Mouse (Mus musculus): ENCODE measurements around the gene Arid3b.
"Not testable (repeated sequence)": the region's sequence is repeated elsewhere in the genome, so short reads cannot be mapped to it uniquely, and the experiment has no call there.

Gene Arid3b

DNA sequence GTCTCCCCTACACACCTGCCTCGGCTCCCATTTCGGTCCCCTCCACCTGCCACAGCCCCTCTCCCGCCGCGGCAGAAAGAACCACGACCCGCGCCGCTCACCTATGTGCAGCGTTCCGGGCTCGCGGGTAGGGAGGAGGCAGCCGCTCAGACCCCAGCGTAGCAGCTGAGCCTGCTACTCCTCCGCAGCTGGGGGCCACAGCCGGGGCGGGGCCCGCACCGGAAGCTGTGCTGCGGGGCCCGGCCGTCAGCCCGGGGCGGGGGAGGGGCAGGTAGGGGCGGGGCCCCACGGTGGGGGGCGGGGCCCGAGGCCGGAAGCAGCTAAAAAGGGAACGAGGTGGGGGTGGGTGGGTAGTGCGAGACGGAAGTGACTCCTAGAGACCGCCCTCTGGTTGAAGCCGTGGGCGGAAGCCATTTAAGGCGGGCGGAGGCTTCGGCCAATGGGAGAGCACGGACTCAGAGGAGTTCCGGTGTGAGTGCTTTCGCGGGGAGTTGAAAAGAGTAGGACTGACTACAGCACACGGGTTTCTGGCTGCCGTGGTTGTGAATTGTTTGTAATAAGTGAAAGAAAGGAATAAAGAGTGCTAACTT is at the start of gene Arid3b:
Gene Arid3b (minus strand): TSS at position 213 of the 590 bp plus-strand sequence.
- peak; percentile 86 to 96 for DNase-seq

DNA sequence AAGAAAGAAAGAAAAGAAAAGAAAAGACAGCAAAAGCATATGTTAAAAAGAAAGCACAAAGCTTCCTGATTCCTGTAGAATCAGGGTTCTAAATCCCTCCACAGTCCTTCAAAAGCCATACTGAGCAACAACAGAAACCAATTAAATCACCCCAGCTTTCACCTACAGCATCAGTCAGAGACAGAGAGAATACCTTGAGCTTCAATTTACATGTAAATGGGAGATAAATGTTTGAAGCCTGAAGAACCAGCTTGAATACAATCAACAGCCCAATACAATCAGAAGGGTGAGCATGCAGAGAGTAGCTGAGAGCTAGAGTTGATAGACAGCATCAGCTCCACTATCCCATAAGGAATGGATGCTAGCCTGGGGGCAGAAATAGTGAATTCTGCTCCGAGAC is 46.8 kb upstream of the Arid3b start:
- DNase-seq, result no peak

DNA sequence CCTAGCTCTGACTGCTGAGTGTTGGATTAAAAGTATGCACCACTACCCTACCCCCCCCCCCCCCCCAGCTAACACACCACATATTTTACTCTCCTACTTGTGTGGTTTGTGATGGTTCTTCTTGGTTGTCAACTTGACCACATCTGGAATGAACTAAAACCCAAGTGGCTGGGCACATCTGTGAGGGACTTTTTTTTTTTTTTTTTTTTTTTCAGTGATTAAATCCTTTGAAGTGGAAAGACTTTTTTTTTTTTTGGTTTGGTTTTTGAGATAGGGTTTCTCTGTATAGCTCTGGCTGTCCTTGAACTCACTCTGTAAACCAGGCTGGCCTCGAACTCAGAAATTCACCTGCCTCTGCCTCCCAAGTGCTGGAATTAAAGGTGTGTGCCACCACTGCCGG is 45.2 kb upstream of the Arid3b start:
- not testable (repeated sequence) for DNase-seq

DNA sequence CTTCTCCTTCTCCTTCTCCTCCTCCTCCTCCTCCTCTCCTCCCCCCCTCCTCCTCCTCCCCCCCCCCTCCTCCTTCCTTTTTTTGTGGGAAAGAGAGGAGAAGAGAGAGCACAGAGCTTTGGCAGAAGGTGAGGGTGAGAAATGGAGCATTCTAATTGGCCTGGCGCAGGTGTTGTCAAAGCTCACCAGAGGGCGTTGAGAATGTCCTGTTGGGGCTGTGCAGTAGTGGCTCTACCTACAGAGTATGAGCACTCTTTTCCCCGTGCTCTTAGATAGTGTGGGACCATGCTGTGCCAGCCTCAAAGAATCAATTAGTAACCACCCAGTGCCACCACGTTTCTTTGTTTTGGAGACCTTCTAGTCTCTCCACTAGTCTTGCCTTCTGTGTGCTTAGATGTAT is 43.7 kb upstream of the Arid3b start:
- DNase-seq, result no peak

DNA sequence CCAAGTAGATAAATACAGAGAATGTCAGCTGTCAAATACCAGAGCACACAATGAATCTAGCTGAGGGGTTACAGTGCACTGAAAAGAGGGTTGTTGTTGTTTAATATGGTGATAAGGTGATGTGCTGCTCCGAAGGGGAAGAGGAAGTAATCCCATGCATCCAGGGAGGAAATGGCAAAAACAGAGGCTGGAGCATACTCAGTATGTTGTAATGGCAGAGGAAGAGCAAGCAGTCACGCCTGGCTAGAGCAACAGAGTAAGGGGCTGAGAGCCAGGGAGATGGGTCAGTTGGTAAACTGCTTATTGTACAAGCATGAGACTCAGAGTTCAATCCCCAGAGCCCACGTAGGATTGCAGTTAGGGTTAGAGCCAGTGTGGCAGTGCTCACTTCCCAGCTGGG is 42.6 kb upstream of the Arid3b start:
- DNase-seq, result no peak

DNA sequence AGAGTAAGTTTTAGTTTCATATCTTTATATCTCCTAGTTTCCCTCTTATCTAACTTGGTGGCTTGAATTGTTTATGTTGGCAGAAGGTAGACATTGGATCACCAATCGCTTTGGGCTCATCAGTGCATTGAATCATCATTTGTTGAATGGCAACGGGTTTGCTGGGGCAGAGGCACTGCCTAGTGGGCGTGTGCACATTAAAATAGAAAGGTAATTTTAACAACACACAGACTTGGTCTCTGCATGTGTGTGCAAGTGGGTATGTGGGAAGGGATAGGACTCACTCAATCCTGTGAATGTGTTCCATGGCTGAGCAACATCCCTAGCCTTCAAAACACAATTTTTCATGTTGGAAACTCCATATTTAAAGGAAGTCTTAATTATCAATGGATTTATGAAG is 38.4 kb upstream of the Arid3b start:
- DNase-seq, result no peak

DNA sequence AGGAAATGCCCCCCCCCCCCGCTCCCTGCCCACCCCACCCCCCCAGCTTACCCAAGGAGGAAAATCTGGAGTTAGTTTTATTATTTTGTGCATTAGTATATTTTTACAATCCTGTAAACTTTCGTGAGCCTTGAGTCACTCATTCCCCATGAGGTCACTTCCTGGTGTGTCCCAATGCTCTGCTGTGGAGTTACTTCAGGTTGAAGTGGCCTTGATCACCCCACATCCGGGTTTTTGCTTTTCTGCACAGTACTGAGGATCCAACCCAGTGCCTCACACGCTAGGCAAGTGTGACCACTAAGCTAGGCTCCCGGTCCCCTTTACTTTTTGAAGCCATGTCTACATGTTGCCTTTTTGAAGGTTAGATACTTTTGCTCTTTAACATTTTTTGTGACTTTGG is 37.5 kb upstream of the Arid3b start:
- DNase-seq, result no peak

DNA sequence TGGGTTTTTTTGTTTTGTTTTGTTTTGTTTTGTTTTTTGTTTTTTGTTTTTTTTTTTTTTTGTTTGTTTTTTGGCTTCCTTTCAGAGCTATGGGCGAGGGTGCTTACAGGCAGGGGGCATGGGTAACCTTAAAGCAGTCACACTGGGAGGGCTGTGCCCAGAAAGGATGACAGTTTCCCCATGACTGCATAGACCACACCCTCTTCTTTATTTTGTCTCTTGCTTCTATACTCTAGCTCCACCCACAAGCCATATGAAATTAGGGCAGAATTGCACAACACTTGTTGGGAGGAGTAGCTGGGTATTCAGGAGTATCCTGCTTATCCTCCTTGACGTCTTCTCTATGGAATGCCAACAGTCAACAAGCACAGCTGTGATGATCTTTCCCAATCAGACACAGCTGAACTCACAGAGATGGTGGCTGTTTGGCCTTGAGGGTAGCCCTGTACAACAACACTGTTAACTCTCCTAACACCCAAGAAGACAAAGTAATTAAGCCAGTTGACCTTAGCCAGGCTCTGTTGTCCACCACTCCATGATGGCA is 33.8 kb upstream of the Arid3b start:
- no peak for DNase-seq

DNA sequence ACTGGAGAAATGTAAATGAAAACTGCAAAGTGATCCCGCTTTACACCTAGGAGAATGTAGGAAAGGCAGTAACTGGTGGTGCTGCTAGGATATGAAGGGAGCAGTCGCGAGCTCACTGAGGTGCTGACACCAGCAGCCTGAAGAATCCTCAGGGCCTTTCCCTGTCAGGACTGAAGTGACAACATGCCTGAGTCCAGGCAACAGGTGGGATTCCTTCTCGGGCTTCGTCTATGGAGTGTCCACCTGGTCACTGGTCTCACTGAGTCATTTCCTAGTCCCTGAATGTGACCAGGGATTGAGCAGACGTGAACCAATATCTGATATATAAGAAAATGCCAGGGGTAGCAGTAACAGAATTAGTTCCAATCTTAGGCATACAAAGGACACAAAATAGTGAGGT is 32.2 kb upstream of the Arid3b start:
- no peak for DNase-seq

DNA sequence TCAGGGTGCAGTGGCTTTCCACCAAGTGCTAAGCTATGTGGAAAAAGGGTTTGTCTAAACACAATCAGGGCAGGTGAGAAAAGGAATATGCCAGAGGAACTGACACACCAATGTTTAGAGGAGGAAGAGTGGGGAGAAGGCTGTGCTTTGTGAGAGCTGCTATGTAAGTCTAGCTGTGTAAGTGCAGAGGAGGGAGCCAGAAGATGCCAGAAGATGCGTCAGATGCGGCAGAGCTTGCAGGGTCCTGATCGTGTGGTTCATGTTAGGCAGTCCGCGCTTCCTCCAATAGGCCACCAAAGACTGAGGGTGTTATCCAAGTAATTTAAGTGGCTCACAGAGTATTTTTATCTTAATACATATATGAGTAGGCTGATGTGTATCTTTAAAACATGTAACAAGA is 31.3 kb upstream of the Arid3b start:
- DNase-seq, result no peak

DNA sequence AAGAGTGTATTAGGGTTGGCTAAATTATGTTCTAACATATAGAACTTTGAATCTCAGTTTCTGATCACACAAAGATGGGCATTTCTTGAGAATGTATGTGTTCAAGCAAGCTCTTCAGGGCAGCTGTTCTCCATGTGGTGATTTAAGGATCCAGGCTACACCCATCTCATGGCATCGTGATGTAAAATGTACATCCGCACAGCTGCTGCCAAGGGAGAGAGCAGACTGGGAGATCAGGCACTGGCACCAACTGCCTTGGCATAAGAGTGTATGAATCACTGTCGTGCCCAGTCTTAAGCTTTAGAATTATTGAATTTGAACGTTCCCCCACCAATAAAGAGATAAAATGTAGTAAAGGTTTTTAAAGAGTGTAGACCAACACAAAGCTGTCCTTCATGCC is 30.6 kb upstream of the Arid3b start:
- no peak for DNase-seq

DNA sequence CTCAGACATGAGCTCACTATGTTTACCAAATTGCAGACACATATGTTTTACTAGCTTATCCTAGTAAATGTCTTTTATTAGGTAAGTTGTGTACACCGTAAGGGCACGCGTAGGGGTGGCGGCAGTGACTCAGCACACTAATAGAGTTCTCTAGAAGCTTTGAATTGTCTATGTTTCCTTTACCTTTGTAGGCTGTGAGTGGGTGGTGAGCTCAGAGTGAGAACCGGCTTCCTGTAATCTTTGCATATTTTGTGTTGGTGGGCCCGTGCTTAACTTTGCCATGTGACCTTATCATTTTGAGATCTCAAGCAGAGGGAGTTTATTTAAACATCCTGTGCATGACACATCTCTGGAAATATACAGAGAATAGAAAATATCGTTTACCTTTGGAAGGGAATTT is 29.9 kb upstream of the Arid3b start:
- peak; percentile 24 to 40 for DNase-seq

DNA sequence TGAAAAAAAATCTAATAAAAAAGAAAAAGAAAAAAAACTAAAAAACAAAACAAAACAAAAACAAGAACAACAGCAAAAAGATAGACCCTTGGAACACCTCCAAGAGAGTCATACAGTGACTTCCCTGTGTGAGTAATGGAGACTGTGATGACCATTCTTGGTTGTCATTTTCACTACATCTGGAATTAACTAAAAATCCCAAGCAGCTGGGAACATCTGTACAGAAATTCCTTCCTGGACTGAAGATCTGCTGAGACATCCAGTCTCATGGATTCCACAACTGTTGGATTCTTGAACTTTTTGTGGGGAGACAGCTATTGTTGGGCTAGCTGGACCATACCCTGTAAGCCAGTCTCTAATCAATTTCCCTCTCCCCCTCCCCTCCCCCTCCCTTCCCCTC is 27.7 kb upstream of the Arid3b start:
- no peak for DNase-seq

DNA sequence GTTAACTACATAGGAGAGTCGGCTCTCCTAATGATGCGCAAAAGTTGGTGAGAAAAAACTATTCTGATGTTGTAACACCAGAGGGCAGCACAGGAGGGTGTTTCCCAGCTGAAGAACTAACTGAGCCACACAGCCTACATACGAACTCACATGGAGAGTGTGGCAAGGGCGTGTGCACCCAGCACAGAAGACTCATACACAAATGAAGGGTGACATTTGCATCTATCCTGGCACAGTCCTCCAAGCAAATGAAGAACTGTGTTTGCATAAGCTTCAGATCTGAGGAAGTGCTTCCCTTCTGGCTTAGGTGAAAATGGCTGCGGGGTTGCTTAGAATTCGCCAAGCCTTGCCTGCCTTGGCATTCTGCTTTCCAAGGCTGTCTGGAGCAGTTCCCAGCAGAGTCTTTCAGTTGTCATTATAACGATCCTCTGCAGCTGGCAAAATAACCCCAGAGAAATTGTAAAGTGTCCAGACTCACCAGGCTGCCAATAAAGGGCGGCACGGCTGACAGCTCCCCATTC is 25.4 kb upstream of the Arid3b start:
- peak; percentile 51 to 53 for DNase-seq

DNA sequence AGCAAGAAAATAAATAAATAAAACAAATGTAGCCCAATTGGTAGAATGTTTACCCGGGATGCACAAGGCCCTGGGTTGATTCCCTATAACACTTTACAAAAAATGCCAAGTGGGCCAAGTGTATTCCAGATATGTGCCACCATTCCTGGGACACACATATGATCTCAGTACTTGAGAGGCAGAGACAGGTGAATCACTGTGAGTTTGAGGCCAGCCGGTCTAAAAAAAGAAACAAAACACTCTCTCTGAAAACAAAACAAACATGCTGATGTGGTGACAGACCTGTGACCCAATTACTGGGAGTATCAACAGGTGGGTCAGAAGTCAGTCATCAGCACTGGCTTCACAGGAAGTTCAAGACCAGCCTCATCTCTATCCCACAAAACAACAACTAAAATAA is 19.9 kb upstream of the Arid3b start:
- no peak for DNase-seq

DNA sequence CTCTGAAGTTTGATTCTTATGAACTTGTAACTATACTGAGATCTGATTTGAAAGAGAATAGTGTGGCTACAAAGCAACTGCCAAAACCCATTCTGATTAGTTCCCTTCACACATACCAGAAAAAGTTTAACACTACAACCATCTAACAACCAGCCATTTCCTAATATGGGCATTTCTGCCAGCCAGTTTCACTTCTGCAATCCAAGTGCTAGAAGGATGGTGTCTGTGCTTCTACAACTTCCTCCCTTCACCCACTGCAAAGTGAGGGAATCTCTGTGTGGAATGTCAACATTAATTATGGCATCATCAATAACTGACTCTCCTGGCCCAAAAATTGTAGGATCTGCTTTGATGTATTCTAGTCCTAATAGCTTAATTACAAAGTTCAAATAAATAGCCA is 17.7 kb upstream of the Arid3b start:
- no peak for DNase-seq

DNA sequence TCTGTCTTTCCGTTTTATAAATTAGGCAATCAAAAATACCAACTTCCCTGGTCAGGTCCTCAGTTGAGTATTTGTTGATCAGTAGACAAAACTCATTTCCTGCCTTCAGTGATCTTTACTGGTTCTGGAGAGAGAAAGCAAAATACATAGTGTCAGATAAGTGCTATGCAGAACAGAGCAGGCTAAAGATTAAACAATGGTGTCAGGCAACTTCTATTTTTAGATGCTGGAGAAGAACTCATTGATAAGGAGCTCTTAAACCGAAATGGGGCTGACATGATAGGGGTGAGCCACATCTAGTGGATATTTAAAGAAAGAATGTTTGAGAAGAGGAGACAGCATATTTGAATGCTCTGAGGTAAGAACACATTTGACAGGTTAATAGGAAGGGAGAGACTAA is 2.4 kb upstream of the Arid3b start:
- no peak for DNase-seq

DNA sequence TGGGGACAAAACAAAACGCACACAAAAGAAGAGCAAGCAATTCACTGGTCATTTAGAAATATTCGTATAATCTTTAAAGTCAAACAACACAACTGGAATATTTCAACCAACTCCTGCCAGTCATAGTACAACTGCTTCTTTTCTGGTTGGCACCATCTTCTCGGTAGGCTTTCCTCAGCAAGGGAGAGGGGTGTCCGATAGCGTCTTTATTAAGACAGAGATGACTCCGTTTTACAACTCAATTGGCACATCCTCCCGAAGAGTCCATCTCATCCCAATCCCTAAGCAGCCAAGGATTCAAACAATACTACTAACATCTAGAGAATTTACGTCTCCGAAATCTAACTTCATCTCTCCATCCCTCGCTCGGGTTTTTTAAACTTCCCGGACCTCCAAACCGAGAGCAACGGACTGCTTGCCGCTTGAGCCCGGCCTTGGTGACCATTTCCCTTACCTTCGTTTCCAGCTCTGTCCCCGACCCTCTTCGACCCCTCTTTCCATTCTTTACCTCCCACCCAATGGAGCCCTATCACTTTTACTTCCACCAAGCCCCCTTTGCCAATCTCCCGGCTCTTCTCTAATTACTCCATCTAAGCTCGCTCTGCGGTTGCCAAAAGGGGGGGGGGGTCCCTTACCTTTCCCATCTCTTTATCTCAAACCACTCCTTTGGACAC is 615 bp downstream of the Arid3b start:
- DNase-seq, result peak in 1 of 2 experiments; percentile 24

DNA sequence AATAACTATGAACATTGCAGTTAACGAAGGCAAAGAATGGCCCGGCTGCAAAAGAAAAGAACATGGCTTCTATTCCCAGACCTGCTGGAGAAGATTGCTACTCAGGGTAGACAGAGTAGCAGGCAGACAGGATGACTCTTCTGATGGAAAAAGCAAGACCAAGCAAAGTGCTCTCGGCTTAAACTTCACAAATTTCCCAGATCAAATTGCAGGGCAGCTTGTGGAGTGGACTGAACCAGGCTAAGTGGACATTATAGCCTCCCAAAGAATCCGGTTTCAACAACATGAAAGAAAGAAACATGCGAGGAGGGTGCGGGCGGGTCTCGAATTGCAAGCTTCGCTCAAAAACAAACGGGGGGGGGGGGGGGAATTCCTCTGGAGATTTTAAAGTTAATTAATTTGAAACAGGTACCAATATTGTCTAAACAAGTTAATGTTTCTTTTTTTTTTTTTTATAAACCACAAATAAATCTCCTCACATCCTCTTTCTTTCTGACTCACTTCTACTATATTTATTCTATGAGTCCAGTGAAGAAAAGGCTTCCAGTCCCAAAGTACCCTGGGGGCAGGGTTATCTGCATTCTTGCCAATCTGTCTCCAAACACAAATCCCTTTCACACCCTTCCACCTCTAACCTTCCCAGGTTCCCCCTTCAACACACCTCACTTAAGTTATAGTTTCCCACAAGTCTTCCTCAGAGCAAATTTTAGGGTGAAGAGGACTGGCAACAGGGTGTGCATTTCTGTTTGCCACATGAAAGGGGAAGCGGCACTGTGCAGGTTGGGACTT is 1.8 kb downstream of the Arid3b start:
- no peak for DNase-seq

DNA sequence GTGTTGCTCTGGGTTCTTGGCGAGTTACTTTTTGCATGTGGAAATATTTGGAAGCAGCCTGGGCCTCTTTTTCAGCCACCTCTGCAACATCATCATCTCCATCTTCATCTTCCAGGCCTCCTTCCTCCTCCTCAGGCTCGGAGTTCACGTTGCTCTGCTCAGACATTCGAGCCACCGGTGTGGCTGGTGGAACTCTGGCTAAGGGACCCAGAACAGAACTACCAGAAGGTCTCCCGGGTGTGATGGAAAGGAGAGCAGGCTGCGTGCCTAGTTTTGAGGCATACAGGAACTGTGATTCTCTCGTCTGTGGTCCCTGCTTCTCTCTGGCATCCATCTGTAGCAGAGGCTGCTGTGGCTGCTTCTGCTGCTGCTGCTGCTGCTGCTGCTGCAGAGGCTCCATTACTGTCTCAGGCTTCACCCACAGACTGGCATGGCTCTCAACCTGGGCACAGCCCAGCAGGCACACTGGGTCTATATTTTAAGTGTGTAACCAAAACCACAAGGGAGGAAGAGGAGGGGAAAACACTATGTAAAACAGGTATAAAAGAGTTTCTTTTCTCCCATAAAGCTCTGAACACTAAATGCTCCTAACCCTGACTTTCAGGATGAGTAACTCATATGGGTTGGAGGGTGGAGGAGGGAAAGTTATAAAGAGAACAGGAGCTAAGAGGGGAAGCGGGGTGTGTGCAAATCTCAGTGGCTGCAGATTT is 2.7 kb downstream of the Arid3b start:
- peak in 1 of 2 experiments; percentile 39 for DNase-seq

DNA sequence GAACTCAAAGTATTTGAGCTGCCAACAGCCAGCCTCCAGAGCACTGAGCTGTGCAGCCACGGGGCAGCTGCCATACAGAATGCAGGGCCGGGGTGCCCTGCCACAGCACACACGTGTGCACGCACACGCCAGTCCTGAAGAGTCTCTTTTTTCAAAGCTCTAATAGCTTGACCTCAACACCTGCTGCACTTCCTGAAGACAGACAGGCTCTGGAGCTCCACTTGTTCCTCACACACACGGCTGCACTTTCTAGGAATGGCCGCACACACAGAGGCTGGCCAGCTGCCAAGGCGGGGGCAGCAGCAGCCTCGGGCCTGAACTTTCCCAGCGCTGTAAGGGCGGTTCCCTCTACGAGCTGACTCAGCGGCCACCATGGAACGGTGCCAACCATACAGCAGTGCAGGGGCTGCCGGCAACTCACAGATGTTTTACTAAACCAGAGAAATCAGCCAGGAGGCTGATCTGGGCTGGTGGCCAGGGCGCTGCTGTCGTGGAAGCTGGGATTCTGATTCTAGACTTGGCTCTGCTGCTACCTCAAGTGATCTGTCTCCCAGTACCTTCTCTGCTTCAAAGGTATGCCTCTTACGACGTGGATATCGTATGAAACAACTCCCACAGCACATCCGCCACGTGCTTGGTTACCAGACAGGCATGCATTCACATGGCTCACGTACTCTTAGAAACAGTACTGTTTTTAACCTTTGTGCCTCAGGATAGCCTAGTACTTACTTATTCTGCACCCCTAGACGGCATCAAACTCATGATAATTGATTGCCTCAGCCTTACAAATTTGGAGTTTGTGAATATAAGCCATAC is 5.1 kb downstream of the Arid3b start:
- DNase-seq, result peak; percentile 79 to 84

Data from thymus, postnatal 36 days (tissue).